Mouse (Mus musculus) kidney, adult 8-10 months (tissue): ENCODE data around the gene Hspb9.

Experiments
- DNase-seq, 2 experiments: peaks; one replicate each; pipeline ENCODE4 v3.0.0; 2022

The Hspb9 gene

DNA sequence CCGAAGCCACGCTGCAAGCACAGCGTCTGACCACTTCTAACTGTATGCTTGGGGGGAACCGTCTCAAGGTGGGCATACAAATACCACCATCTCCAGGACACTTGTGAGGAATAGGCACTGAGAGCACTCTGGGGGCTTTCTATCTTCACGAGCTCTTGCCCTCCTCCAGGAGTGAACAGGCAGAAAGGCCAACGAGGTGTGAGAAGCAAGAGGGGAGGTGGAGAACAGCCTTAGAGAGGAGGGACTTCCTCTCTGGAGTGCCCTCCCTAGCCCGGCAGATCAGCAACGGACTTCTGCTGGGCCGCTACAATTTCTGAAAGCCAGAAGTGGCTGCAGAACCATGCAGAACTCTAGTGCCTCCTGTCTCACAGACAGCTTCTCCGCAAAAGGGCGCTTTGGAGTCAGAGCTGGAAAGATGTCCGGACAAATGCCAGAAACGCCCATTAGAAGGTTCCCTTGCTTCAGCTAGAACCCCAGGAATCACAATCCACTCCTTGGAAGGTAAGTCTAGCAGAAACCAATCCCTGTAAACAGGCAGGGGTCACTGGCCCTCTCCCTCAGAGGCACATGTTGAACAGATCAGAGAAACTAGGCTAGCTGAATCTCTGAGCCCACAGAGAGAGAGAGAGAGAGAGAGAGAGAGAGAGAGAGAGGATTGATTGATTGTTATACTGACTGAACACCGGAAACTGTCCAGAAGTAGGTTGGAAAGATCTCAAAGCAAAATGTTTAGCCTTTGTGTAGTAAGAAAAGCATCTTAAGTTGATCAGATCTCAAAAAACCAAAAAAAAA, 22.5 kb downstream of the Hspb9 start:
- no peak for DNase-seq

DNA sequence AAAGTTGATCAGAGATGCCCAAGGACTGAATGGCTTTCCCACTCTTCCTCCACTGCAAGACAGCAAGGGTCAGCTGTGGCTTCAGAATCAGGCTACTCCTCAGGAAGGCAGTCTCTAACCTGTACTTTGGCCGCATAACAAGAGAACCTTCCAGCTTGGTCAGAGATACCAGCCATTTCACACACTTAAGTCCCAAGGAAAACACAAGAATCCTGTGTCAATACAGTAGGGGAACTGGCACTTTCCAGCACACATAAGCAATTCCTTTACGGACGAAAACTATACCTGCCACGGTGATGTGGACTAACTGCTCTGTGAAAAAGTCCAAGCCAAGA, 23.1 kb downstream of the Hspb9 start:
- DNase-seq: no peak

DNA sequence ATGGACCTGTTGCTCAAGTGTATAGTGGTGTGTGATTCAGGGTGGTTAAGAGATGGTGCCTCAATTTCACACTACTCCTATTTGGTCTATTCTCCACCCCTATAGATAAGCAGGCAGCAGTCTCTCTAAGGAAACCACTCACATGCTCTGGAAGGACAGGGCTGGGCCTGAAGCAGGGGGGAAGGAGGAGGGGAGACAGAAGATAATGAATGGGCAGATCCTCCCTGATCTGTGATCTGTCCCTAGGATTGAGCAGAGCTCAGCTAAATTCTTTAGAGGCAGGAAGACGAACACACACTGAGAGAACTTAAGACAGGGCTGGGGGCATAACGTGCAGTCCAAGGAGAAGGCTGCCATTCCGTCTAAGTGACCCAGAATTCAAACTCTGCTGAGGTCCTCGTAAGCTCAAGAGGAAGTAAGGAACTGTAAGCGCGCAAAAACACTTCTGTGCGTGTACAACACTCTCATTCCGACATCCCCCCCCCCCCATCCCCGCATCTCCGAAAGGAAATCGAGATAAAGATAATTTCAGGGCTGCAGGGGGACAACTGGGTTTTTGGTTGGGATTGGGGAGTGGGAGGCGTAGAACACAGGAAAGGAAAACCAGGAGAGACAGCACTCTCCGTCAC, 23.6 kb downstream of the Hspb9 start:
- no peak for DNase-seq

DNA sequence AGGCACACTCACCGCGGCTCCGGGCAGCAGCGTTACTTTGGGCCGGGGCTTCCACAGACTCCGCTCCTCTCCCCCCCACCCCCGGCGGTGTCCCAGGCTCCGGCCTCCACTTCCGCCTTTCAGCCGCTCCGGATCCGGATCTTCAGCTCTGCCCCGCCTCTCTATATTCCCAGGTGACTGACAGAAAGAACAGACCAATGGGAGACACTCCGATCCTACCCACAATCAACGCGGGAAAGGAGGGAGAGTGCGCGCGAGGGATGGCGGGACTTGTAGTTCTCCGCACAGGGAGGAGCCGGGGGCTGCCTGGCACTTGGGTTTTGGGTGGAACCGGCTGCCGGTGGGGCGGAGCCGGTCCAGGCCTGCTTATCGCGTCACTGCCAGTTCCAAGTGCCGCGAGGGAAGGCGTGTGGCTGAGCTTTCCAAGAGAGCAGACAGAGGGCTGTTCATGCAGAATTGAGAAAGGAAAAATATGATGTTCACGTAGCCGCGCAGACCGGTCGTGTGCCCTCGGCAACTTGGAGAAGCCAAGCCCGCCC, 24.5 kb downstream of the Hspb9 start, which contains the start of gene Rab5c:
TSS of gene Rab5c (minus strand) at position 150 of the 539 bp plus-strand sequence.
- peak; percentile 99 for DNase-seq

DNA sequence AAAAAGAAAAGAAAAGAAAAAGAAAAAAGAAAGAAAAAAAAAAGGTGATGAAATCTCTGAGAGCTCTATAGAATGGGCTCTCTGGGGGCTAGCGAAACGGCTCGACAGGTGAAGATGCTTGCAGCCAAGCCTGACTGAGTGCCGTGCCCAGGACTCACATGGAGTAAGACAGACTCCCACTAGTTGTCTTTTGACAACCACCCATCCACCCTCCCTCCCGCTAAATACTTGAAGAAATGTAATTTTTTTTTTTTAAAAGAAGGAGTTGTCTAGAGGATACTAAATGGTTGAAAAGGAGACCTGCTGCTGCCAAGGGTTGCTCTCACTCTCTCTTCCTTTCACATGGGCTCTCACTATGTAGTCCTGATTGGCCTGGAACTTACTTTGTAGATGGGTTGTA, 25.1 kb downstream of the Hspb9 start:
- no peak for DNase-seq

DNA sequence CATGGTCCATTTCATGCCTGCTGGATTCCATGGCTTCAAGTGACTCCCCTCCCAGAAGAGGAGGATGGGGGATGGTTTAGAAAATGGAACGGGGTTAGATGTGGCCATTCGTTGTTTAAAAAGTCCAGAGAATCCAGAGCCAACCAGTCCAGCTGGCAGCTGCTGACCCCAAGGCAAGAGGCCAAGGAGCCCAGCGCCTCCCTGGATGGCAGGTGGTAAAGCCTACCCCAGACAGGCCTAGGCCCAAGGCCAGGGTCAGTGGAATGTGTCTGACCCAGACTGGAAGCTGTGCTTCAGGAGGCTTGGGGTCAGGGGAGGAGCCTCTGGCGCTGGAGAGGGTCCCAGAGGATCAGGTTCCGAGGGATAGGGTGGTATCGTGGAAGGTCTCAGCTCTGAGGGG, 27.7 kb downstream of the Hspb9 start:
- DNase-seq: peak; percentile 80 to 83

DNA sequence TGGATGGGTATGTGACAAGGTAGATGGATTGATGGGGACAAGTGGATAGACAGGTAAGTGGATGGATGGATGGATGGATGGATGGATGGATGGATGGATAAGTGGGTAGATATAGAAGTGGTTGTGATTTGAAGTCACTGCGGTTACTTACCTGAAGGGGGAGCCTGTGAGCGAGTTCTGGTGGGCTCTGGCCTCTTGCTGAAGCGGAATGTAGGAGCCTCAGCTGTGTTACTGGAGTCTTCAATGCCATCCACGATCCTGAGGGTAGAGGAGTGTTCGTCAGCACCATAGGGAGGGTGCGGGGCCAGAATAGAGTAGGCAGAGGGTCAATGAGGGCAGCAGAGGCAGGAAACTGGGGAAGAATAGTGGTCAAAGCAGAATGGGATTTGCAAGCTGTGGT, 31.4 kb downstream of the Hspb9 start:
- DNase-seq: peak in 1 of 2 experiments; percentile 40

DNA sequence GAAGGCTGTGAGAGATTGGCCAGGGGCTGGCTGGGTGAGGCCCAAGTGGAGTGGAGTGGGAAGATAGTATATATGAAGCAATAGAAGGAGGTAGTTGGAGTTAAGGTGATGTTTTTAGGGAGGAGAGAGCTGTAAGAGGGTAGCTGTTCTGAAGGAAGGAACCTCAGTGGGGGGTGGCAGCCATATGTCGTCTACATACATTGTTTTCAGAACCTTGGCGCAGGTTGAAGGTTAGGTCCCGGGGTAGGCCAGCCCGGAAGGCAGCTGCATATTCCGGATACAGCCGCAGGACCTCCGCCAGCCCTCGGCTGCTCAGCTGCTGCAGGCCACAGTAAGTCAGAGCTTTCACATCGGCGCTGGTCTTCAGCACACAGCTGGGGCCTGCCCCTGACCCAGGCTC, 32.9 kb downstream of the Hspb9 start:
- DNase-seq: no peak

DNA sequence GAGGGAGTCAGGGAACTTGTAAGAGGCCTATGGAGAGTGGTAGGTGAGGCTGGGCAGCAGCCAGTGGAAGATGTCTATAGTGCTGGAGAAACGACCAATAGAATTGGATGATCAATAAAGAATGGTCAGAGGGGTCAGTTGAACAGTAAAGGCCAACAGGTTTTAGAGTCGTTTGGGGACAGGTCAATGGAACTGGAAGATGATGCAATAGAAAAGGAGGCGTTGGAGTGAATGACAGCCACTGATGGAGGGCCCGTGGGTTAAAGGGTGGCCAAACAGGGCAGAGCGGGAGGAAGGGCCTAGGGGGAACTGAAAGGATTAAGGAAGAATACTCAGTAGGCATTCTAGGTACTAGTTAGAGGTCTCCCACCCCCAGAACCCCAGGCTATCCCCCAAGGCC, 33.5 kb downstream of the Hspb9 start:
- DNase-seq: no peak

DNA sequence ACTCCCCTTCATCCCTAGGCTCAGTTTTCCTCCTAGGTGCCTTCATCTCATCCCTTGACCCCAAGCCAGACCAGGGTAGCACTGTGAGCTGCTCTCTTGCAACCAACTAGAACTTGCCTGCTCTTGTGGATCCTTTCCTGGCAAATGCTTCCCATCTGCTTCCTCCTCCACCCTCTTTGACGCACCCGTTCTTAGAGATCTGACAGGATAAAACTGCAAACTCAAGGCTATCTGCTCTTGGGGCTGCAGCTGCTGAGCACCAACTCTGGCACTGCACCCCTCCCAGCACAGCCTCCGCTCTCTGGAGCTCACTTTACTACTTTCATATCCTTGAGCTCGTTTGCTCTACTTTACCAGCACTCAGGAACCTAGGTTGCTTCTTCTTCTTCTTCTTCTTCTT, 35.0 kb downstream of the Hspb9 start:
- no peak for DNase-seq

DNA sequence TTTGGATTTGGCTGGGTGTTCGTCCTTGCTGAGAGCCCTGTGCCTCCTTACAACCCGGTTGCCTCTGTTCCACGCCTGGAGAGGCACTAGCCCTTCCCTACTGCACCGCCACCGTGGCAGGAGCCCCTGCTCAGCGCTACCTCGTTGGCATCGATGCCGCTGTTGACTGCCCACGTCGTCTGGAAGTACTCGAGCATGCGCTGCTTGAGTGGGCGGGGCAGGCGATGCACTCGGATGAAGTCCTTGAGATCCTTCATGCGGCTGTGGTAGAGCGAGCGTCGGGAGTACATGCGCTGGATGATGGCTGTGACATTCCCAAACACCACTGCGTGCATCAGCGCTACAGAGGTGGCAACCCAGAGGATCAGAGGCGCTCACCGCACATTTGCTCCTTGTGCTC, 35.8 kb downstream of the Hspb9 start:
- DNase-seq: no peak

DNA sequence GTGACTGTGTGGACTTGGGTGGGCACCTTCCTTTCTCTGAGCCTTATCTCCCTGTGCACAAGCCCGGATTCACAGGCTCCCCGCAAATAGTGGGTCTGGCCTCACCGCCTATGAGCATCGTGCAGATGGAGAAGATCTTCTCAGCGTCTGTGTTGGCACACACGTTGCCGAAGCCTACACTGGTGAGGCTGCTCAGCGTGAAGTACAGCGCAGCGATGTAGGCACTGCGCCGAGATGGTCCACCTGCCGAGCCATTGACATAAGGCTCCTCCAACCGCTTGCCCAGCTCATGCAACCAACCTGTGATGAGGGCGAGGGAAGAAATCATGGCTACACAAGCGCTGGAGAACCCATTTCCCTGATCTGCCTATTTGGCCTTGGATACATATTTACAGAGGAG, 36.5 kb downstream of the Hspb9 start:
- no peak for DNase-seq

DNA sequence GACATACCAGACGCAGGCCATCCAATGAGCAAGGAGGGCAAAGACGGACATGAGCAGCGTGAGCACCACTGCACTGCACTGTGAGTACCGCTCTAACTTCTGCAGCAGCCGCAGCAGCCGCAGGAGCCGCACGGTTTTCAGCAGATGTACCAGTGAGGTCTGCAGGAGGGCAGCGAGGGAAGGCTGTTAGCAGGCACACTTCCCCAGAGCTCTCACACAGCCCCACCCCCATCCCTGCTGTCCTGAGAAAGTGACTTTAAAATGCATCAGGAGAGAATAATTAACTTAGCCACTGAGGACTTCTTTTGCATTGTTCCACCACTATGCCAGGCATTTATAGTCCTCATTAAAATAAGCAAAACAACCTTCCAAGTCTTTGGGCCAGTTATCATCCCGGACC, 38.6 kb downstream of the Hspb9 start:
- DNase-seq: no peak

DNA sequence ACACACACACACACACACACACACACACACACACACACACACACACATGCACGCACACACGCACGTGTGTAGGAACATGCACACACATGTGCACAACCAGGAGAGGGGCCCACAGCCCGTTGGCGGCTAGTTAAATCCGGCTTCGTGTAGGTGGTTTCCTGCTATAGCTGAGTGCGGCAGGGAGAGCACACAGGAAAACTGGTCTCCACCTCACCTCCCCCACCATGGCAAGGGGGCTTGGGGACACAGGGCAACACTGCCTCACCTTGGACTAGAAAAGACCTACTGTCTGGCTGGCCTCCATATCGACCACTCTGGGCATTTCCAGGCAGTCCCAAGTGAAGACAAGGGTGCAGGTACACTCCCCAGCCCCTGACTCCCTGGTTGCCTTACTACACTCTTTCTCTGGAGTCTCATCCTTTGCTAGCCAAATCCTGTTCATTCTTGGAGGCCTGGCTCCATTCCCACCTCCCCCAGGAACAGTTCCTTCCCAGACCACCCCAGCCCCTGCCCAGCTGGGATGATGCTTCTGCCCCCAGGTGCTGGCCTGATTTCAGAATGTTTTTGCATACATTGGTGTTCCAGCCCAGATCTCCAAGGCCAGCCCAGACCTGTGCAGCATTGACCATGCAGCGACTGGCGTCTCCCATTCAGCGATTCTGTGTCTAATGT, 40.5 kb downstream of the Hspb9 start:
- no peak for DNase-seq

DNA sequence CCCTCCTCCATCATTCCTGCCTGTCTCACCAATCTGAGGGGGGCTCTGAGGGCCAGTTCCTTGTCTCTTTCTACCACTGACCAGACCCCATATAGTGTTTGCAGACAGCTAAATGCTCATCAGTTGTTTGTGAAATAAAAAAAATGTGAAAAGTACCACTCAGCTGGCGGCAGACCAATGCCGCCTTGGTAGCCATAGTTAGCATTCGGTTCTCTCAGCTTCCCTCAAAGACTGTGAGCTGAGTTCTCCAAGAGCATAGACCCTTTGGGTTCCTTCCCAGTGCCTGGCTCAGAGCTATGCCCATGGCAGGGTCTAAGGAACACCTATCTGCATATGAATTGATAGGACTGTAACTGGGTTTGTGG, 41.0 kb downstream of the Hspb9 start:
- no peak for DNase-seq

DNA sequence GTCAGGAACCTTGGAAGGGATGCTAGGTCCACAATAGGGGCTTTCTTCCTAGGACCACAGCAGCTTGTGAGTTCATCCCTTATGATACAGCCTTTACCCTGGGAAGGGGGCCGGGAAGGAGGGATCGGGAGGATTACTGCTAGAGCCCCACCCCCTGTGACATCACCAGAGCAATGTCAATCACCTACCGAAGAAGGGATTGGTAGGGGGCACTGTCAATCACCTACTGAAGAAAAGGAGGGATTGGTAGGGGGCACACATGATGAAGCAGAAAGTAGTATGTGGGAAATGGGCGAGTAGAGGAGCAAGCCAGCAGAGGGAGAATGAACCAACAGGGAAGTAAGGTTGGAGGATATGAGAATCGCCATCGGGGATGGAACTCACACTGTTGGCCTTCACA, 42.8 kb downstream of the Hspb9 start:
- DNase-seq: no peak

DNA sequence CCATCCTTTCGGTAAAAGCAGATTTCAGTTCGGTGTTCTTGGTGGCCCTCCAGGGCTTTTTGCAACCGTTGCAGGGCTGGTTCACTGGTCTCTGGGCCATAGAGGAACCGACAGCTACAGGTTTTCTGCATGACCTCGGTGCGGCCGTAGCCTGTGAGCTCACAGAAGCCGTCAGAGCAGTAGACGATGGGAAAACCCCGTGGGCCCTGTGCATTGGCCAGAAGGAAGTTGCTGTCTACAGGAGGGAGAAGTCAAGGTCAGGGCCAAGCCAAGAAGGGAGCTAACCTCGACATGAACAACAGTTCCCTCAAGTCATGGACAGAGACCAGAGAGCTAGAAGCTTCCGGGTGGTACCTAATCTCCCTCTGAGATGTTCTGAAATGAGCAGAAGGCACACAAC, 43.9 kb downstream of the Hspb9 start:
- DNase-seq: no peak

DNA sequence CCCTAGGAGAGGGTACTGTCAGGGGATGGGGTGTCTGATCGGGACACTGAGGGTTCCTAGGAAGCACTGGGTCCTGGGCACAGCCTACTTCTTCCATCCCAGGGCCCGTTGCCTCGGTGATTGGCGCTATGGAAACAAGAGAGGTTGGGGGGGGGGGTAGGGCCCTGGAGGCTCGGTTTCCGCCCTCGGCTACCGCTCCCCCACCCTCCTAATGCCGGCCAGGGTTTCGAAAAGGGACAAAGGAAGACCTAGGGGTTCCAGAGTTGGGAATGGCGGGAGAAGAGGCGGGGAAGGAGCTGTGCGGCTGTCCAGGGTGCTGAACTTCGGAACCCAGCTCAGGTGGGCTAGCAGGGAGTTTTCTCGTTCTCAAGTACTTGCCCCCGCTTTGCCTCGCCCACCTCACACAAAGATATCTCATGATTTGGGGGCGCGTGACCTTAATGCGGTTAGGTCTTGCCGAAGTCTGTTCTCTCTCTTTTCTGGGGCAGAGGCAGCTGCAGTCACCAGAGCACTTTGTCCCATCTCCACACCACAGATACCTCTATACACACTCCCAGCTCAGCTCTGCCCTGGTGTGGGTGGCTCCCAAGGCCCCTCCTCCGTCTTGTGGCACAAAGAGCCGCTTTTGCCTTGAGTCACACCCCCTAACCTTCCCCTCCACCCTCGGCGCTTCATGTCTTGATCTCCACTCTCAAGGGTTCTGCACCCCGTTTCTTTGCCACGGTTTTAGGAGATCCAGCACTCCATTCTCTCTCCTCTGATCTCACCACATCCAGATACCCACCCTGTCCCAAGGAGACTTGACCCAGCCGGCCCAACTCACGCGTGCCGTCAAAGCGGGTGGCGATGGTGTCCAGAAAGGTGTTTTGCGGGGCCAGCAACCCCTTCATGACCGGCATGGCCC, 45.3 kb downstream of the Hspb9 start:
- no peak for DNase-seq

DNA sequence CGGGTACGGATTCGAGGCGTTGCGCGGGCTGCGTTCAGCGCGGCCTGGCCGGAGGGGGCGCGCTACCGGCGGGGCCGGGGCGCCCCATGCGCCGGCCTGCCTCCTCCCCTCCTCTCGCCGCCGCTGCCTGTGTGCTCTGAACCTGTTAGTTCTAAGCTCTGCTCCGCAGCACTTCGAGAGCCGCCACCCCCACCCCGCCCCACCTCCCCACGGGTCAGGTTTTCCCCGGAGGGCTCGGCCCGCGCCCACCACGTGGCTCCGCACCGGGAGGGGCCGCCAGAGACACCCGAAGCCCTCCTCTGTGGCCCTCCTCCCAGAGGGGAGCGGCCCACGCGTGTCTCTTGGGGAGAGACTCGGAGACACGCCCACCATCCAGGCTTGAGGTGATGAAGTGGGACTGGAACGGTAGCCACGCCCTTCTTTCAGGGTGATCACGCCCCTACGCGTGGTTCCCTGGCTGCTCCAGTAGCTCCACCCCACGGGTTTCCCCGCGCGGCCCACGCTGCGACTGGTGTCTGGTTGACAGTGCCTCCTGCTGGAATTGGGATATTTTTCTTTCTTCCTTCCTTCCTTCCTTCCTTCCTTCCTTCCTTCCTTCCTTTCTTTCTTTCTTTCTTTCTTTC, 46.1 kb downstream of the Hspb9 start, which contains the start of gene Kcnh4:
TSS of gene Kcnh4 (minus strand) at position 332 of the 623 bp plus-strand sequence.
- DNase-seq: no peak

DNA sequence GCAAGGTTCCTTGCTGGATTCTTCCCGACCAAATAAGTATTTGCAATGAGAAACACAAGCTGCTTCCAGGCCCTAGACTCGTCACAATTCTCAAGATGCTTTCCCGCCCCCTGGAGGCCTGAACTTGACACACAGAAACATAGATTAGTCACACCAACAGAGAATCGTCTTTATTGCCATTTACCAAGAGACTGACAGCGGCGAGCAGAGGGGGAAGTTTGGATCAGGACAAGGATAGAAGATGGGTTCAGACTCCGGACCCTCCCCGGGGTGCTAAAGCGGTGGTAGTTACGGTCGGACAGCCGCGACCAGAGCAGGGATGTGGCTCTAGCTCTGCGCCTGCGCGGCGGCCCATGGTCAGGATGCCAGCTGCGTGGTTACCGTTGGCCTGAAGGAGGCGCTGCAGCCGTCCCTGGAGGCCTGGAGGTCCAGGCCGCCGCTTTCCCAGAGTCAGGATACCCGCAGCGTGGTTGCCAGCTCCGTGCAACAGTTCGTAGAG, 47.9 kb downstream of the Hspb9 start:
- peak; percentile 75 to 88 for DNase-seq

DNA sequence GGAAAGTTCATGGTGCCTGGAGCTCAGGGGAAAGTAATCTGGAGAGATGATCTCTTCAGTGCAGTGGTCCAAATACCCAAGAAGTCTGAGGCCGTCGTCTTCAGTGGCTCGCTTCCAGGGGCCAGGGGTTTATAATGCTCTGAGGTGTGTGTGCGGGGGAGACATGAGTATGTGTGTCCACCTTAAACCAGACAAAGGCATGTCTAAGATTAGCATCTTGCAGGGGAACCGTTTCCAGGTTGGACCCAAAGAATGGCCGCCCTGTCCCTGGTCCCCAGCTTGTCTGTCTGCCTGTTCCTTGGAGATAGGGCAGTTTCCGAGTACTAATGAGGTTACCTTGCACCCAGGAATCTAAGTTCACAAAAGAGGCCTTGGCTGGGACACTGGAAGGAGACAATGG, 49.2 kb downstream of the Hspb9 start, which contains the start of gene Hcrt:
TSS of gene Hcrt (minus strand) at position 101 of the 400 bp plus-strand sequence.
- no peak for DNase-seq
